Mouse (Mus musculus) NIH3T3 (cell line): ENCODE results near the gene Snap25.
A peak's percentile ranks its signal among the peaks of the same experiment; 100 is the strongest.

Experiments used
- DNase-seq: peaks from one replicate; pipeline ENCODE4 v3.0.0-alpha.2; 2012; ENCODE audit warnings: low read depth

The Snap25 gene

DNA sequence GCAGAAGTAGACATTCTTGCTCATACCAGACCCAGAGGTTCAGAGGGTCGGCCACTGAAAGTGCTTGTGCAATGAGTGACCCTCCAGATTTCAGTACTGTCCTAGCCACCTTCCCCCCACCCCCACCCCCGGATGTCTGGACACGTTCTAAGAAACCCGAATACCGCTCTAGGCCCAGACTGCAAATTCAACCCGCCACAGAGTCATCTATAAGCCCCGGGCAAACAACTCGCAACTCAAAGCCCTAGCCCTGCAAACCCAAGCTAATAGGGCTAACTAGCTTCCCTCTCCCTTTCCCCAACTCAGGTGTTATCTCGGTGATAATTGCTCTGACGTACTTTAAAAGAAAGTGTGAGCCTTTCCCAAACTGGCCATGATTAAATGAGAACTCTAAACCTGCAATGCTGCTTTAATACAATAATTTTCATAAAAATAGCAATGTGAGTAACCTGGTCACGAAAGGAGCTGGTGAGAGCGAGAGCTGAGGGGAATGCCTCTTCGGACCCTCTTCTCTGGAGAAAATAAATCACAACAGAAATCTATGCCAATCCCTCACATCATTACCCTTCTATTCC, 725 bp upstream of the Snap25 start:
- no peak for DNase-seq

DNA sequence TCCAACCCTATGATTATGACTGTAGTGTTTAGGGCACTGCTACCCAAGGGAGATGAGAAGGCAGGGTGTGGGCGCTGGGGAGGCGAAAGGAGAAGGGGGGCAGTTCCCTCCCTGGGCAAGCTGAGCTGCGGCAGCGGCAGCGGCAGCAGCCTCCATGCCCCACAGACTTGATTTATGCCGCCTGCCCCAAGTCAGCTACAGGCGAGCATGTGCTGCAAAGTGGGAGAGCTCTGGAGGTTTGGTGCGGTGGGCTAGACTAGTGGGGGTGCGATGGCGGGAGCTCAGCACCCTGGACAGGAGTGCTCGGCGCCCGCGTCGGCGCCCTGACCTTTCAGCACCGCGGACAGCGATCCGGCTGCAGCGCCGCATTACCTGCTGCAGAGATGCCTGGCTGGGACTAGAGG, 757 bp downstream of the Snap25 start:
- DNase-seq = peak; percentile 90

DNA sequence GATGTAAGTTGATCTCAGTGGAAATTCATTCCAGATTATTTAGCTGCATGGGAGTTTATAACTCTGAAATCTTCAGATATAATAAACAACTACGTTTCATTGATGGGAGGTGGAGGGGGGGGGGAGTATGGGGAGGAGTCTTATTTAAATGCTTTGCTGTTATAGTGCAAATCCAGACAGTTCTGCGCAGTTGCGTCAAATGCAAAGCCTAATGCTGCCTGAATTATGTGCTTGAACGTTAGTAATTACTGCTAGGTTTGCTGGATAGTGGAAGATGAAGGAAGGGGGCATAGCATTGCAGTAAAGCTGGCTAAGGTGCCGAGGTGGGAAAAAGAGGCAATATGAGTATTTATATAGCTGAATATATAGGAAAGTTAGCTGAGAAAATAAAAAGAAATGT, 2.3 kb downstream of the Snap25 start:
- no peak for DNase-seq

DNA sequence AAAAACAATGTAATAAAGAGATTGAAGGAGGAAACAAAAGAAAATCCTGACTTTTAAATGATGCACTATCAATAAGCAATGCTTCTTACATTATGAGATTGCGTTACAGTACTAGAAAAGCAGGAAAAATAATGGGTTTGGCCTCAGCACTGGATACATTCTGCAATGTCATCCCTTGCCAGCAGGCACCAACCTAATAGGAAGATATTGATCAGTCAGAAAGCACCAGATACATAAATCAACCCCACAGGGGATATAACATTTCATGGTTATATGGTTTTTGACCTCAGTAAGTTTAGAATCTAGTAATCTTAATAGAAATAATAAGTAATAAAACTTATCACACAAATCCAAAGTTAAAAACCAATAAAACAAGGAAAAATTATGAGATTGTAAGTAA, 3.1 kb downstream of the Snap25 start:
- no peak for DNase-seq

DNA sequence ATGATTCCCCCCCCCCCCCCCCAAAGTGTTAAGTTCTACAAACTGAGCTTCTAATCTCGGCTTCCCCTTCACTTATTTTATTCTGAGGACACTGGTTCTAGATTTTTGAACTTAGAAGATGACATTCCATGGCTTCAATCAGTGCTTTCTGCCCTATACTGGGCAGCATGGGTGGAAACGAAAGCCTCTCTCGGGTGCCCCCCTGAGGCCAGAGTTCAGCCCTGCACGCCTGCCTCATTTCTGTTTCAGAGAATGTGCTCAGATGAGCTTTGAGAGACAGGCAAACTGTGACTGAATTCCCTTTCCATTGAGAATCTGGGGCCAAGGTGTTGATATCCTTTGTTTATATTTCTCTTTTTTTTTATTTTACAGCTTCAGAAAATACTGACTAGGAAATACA, 7.0 kb downstream of the Snap25 start:
- DNase-seq = peak; percentile 85

DNA sequence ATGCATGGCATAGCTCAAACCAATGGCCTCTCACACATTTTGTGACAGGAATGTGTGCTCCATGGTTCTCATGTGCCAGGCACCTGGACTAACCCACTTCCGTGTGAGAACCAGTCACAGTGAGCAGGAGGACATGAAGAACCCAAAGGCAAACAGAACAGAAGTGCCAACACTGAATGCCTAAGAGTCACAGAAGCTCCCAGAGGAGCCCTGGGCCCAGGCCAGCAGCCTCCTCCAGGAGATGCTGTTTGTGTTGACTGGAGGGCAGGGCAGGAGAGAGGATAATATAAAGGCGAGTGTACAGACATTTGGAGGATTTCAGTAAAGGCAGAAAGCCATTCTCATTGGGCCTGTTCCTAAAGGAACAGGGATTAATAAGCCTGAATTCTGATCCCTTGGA, 25.0 kb downstream of the Snap25 start:
- no peak for DNase-seq

DNA sequence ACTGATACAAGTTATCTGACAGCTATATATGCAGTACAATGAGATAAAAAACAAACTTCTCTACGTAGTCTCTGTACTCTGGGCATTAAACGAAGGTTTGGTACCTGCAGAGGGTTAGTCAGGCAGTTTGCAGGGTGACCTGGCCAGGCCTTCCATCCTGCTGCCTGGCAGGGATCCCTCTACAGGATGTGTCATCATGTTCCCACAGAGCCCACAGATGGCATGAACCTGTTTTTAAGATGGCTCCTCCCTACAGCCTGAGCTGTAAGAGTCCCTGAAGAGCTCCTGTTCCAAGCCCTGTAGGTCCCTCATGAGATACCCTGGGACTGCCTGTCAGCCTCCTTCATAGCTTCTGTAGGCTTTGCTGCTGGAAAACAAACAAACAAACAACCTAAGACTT, 29.0 kb downstream of the Snap25 start:
- DNase-seq = peak; percentile 24

DNA sequence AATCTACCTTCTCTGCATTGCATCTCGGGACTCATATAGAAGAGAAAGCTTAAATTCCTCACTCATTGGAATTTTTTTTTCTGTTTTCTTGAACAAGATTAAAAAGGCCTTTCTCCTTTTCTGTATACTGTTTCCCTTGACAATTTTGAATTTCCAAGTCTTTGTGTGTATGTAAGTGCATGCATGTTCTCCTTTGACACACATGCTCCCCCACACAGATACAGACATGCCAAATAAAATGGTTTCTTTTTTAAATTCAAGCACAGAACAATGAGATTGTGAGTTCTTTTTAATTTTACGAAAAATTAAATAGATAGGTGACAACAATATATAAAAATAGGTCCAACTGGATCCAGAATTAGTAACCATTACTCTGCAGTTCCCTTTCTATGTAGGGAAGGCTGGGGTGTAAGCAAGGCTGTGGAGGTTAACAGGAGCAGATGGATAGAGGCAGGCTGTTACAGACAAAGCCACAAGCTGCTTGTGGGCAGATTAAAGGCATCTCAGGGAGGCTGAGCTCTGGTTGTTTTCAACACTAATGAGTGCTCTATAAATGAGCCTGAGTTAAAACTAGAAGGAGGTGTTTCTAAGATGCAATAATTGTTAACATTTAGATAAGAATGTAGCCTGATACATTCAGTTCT, 31.6 kb downstream of the Snap25 start:
- no peak for DNase-seq

DNA sequence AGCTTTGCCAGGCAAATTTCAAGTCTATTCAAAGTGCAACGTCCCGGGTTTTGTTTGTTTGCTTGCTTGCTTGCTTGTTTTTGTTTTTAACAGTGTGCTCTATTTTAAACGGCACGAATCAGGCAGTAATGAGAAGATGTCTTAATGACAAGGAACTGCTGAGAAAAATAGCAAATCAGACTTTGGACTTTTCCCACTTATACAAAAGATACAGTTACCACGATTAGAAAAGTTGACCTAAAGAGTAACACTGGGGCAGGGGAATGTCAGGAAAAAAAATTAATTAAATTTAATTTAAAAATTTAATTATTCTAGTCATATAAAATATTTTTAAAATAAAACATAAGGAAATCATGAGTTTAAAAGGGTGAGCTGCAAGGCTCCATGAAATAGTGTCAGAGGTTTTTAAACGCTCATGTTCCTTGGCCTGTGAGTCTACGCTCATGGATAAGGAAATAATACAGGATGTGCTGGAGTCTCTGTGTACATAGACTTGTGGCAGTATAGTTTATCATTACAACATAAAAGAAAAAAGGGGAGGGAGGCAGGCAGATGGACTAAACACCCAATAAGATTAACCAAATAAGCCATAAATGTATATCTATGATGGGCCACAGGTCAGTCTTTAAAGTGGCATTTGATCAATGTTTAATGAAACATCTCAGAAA, 32.2 kb downstream of the Snap25 start:
- DNase-seq = no peak

DNA sequence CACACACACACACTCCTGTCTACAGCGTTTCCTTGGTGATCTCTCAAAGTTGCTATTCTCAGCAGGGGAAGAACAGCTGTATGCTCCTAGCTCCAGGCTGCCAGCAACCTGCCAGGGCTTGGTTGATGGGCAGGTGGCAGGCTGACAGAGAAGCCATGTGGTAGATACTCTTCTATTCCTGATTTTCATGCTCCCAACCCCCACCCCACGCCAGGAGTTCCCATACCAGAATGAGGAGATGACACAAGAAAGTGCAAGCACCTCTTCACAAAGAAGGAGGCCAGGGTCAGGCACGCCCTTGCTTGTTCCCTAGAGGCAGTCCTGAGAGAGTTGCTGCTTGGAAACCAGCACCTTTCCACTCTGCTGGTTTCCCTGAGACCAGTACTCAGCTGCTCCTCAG, 40.4 kb downstream of the Snap25 start:
- DNase-seq = no peak

DNA sequence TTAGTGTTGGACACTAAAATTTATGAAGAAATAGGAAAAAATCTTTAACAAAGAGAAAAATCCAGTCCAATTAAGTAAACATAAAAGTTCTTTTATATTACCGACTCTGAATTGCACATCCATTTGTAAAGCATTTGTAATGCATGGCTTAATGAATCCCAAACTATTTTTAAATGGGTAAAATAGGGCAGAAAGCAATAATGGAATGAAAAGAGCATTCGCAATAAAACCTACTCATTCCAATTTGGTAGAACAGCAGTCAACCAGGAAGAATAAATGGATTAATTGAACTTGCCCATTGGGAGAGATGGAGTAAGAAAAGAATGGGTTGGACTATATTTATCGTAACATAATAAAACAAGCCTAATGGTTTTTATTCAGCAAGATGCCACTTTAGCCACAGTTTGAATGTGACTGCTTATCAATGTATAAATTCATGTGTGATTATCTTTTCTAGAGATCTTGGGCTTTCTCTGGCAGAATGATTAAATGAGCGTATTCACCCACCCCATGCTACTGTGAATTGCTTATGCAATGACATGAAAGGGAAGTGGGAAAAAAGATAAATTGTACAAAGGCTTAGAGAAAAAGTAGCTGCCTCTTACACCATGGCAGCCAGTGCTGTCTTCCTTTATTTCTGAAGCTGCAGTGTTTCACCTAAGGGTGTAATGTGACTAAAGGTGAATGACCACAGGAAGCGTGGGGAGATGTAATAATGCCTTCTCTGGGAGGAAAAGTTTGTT, 45.7 kb downstream of the Snap25 start:
- no peak for DNase-seq

DNA sequence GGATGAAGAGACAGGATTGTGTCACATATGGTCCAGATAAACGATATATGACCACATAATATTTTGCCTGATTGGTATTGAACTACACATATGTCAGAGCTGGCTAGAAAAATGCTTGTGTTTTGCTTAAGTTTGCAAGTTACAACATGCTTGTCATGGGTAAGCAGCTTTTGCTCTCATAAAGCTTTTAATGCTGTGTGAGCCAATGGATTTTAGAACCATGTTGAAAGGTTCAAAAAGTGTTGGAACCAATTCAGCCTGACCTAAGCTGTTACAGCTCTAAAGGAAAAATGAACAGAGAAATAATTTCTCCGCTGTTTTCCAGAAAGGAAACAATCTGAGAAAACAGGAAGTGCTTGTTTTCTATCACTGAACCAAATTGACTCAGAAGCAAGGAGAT, 64.9 kb downstream of the Snap25 start:
- peak; percentile 15 for DNase-seq

DNA sequence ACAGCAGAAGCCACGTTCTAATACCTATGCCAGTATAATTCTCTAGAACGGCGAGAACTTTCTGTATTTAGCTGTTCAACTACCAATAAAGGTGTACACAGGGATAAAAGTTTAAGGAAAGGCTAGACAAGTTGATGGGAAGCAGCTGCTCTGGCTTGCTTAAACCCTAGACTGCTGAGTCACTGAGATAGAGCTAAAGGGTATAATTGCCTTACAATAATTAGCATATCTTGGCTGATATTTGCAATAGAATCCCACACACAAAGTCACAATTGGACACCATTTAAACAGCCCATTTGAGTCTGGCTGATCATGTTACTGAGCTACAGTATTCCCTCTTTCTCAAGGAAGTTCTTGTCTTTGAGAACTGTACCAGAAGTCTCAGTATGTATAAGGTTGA, 65.4 kb downstream of the Snap25 start:
- DNase-seq = no peak

DNA sequence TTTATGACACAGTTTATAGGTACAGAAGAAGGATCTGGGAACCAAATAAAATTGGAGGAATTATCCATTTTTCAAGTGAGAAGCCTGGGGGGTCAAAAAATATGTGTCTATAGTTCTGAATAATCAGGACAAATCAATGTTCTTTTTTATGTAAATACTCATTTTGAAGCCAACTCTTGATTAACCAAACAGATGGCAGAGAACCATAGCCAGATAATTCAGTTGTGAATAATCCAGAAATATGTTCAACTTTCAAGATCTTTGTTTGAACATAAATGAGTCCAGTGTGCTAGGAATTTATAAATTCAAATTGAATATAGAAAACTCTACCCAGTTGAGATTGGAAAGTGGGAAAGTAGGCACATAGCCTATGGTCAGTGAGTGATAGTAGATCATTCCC, 67.0 kb downstream of the Snap25 start:
- DNase-seq = no peak

DNA sequence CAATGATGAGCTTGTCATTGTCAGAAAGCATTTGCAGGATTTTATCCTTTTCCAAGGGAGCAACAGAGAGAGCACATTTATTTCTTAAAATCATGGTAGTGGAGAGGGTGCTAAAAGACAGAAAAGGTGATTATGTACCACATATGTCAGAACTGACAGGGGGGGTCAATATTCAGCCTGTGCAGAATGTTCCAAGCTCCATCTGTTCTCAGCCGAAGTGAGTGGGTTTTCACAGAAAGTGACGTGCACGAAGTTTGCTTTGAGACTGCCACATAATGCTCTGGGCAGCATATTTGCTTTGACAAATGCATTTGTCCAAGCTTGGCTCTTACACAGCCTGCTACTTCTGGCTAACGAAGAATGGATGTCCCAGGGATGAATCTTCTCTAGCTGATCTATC, 71.1 kb downstream of the Snap25 start:
- DNase-seq = no peak

DNA sequence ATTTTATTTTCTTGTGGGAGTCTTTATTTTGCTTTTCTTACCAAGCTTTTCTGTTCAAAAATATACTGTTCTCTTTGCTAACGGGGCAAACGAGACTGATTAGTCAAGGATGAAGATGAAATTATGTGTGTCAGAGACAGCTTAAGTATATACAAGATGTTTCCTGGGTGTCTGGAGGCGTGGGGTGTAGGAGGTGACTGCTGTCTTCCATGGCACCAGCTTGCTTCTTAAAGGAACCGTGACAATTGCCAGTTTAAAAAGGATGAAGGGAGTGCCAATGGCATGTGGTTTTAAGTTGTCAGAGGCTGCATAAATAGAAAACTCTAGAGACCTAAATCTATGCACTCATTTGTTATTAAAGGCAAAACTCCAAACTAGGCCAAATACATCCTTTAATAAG, 75.1 kb downstream of the Snap25 start:
- no peak for DNase-seq

DNA sequence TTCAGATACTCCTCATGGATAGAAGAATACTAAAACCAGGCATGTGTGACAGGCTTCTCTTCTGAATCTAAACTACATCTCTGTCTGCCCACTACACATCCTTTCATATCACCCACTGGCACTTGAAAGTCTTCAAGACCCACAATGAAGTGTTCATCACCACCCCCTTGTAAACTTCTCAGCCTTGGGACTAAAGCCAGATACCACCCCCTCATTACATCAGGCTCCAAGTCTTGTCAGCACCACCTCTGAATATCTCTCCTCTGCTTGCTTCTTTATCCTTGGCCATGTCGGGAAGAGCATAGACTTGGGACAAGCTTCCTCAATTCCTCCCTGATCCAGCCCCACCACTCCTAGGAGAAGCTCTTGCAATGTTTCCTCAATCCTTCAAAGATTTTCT, 83.3 kb downstream of the Snap25 start:
- no peak for DNase-seq

DNA sequence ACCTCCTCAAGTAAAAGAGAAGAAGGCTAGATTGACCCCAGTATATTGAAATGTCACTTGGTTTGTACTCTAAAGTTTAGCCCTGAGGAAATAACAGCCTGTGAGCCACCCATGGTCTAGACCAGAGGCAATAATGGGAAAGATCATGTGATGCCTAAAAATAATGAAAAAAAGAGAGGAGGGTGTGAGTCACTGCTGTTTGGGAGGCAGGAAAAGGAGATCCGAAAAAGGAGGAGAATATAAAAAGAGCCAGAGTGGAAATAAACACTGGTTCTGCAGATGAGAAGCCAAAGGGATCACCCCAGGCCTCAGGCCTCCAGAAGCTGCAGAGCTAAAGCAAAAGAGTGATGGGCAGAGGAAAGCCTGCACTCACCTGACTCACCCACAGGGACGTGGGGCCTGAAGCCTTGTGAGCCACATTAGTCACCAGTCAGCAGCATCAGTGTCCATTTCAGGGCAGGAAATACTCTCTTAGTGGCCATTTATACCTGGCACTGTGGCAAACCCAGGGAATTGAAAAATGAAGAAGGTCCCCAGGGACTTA, 85.7 kb downstream of the Snap25 start:
- peak; percentile 58 for DNase-seq

DNA sequence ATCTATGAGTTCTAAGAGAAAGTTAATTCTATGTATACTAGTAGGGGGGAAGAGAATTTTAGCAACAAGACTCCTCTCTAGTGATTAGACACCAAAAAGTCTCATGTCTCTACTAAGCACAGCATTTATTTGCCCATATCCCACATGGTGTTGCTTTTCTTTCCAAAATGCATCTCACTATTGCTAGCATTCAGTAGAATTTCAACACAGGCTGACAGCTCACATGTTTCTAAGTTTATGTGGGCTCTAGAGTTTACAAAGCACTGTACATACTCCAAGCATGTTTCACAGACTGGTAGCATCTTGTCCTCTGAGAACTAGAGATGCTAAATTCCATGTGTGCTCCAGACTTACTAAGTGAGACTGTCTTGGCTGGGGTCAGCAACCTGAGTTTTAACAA, 87.8 kb downstream of the Snap25 start:
- peak; percentile 23 for DNase-seq

DNA sequence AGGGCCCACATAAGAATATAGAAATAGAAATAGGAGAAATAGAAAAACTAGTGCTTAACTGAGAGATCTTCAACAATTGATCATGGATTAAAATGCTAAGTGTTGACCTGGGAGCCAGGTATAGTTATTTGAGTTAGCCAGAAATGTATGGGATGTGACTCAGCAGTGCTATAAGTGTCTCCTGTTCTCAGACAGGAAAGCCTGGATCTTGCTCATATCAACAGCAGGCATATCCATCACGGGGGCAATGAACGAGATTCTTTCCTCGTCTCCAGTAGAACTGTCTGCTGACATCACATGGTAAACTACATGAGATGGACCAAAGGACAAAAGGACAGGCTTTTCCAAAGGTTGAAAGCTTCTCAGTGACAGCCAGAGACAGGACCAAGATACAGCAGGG, 88.8 kb downstream of the Snap25 start:
- DNase-seq = no peak

DNA sequence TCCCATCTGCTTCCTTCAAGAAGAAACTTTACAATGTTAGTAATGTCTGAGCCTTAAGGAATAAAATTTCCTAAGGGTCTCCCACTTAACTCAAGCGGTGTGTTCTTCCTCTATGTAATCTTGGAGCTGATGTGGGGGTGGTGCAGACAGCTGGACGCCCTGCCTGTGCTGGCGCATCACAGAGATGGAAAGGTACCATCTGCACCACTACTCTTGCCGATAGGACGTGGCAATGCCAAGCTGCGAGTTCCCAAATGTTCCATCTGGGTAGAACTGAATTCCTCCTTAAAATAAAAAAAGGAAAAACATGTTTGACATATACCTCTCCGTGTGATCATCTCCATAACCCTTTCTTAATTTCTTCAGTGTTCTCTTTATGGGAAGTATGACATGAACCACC, 89.9 kb downstream of the Snap25 start:
- no peak for DNase-seq

DNA sequence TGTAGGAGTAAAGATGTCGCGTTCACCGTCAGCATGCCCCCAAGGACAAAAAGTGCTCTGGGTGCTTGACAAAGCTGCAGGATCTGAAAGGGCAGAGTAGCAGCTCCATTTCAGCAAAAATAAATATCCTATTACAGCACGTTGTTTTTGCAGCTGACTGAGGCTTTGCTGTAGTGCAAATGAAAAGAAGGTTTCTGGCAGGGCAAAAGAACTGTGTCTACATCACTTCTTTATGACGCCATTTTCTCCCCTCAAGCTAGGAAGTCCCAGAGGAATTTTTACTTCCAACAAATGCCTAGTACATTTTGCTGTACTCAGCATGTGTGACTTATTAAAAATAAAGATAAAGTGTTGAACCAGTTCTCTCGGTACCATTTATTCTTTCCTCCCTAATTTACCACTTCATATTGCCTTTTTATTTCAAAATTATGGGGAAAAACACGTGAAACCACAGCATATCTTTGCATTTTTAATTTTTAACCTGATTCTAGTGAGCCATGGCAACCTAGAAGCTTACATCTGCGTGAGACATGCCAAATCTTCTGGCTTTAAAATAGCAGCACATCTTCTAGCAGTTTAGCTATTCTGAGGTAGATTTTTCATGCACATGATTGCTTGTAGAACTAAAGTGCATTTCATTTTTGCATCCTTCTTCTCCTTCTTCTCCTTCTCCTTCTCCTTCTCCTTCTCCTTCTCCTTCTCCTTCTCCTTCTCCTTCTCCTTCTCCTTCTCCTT, 94.9 kb downstream of the Snap25 start:
- peak; percentile 68 for DNase-seq
